Mouse (Mus musculus): ENCODE results near the gene Cebpb.
"Not testable (repeated sequence)": the region's sequence is repeated elsewhere in the genome, so short reads cannot be mapped to it uniquely, and the experiment has no call there.

Gene Cebpb

DNA sequence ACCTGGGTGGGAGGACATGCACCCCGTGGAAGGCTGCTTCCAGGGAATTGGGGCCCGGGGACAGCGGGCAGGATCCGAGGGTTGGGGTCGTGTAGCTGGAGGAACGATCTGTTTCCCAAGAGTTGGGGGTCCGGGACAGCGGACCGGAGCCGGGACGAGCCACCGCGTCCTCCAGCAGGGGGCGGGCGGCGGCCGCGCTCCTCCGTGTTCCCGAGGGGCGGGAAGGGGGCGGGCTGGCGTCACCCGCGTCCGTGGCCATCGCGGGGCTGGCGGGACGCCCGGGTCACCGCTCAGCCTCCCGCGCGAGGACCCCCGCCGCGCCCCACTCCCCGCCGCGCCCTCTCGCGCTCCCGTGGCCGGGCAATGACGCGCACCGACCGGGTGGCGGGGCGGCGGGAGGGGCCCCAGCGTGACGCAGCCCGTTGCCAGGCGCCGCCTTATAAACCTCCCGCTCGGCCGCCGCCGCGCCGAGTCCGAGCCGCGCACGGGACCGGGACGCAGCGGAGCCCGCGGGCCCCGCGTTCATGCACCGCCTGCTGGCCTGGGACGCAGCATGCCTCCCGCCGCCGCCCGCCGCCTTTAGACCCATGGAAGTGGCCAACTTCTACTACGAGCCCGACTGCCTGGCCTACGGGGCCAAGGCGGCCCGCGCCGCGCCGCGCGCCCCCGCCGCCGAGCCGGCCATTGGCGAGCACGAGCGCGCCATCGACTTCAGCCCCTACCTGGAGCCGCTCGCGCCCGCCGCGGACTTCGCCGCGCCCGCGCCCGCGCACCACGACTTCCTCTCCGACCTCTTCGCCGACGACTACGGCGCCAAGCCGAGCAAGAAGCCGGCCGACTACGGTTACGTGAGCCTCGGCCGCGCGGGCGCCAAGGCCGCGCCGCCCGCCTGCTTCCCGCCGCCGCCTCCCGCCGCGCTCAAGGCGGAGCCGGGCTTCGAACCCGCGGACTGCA, at the start of gene Cebpb:
Cebpb (plus strand) TSS at position 418 of the 954 bp plus-strand sequence.
- DNase-seq (ENCODE audit: extremely low read depth, insufficient read length, low spot score): peak; percentile 93

DNA sequence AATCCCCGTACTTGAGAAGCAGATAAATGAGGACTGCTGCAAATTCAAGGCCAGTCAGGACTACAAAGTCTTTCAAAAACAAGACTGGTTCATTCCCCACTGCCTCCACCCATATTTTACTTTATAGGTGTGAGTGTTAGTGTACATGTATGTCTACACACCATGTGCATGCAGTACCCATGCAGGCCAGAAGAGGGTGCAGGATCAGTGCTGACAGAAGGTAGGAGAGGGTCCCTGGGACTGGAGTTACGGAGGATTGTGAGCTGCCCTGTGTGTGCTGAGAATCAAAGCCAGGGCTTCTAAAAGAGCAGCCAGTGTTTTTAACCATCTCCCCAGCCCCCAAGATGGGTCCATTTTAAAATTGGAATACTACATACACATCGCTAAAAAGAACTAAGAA, 48.4 kb upstream of the Cebpb start:
- no peak for DNase-seq (ENCODE audit: extremely low read depth, insufficient read length, low spot score)

DNA sequence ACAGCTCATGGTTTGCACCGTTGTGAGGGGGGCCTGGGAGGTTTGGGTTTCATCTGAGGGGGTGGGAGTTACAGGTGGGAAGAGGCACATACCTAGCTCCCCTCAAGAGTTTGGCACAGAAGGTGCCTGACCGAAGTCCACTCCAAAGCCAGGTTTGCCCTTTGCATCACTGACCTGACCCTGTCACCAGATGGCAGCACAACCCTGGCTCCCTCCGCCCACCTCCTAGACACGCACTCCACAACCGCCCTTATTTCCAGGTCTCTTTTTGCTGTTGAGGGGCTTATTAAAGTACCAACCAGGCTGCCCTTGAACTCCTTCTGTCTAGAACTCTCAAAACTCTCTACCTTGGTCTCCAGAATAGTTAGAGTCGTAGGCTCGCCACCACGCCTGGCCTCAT, 47.4 kb upstream of the Cebpb start:
- DNase-seq (ENCODE audit: extremely low read depth, insufficient read length, low spot score): no peak

DNA sequence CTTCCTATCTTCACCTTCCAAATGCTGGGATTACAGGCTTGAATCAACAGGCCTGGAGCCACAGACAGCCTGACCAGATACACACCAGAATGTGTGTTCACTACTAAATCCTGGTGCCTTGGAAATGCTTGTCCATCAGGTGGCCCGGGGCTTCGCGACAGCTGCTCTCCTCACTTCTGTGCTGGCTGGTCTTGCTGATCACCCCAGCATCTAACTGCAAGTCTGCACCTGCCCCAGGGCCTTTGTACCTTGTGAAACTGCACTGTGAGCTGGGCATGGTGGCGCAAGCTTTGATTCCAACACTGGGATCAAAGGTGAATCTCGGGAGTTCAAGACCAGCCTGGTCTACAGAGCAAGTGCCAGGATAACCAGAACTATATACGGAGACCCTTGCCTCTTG, 46.6 kb upstream of the Cebpb start:
- DNase-seq (ENCODE audit: extremely low read depth, insufficient read length, low spot score): no peak

DNA sequence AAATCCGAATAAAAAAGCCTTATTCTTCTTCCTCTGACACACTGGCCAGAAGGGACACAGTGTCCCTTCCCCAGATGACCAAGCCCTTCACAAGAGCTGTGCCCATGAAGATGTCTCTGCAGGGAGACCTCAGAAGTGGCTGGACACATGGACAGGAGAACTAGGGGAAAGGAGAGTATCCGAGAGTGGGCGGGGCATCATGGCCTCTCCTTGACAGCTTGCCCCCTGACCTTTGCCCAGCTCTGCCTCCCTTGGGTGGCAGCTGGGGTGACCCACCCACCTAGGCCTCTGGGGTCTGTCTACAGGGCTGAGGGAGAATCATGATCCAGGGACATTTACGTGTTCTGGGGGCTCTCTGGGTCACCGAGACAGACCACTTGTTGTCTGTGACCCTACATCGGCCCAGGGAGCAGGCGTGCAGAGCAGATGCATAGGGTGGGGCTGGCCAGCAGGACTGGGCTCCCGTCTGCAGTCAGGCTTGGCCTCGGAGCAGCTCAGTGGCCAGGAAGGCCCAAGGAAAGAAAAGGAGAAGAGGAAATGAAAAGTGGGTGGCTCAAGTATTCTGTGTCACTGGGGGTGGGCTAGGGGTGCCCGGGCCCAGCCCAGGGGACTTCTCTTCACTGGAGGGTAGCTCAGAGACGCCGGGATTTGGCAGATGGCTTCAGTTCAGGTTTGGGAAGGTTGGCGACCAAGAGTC, 45.2 kb upstream of the Cebpb start:
- DNase-seq (ENCODE audit: extremely low read depth, insufficient read length, low spot score): not testable (repeated sequence)

DNA sequence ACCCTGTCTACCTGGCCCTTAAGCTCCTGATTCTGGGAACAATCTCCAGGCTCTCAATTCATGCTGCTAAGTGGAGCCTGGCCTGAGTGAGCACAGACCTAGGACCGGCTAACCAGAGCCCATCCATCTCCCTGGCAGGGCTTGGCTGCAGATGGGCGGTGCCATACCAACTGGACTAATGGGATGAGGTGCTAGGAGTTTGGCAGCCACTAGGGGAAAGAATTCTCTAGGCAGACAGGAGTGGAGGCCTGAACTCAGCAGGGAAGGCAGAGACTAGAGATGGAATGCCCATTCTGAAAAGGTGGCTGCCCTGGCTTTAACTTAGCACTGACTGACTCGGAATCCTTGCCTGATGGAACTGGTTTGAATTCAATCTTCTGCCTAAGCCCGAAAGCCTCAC, 42.3 kb upstream of the Cebpb start:
- DNase-seq (ENCODE audit: extremely low read depth, insufficient read length, low spot score): no peak

DNA sequence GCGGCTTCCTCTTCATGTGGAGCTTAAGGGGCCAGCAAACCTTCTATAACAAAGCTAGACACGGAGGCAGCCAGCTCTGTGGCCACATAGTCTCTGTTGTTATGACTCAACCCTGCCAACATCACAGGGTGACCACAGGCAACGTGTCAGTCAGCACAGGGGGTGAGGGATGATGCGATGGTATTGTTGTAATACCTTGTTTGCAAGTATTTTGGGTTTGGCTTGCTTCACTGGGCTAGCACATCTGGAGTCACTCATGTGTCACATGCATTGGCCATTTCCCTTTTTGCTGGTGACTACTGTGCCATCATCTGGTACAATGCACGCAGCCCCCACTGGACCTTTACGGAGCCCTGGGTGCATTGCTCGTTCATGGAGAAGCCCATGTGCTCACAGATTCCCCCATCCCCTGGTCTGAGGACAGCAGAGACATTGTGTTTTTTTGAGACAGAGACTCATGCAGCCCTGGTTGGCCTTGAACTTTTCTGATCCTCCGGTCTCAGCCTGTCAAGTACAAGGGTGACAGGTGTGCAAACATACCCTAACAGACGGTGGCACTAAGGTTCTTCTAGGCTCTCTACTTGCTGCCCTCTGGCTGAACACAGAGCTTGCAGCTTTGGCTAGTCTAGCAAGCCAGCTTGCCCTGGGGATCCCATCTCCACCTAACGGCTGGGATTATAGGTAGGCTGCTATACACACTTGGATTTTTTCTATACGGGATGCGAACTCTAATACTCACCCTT, 39.3 kb upstream of the Cebpb start:
- peak; percentile 69 for DNase-seq (ENCODE audit: extremely low read depth, insufficient read length, low spot score)

DNA sequence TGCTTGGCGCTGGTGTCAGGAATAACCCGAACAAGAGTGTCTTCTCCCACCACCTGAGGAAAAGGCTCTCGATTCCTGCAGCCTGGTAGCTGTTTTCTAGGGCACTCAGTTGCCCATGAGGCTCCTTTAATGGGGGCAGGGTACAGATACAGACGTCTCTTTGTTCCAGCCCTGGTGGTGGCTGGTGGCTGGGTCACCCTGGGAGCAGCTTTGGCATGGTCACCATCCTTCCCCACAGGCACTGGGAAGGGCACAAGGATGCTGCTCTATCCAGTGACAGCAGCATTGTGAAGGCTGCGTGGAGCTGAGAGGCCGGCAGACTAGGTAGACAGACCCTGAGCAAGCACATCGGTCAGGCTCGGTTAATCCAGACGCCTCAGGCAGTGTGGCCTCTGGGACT, 37.1 kb upstream of the Cebpb start:
- no peak for DNase-seq (ENCODE audit: extremely low read depth, insufficient read length, low spot score)

DNA sequence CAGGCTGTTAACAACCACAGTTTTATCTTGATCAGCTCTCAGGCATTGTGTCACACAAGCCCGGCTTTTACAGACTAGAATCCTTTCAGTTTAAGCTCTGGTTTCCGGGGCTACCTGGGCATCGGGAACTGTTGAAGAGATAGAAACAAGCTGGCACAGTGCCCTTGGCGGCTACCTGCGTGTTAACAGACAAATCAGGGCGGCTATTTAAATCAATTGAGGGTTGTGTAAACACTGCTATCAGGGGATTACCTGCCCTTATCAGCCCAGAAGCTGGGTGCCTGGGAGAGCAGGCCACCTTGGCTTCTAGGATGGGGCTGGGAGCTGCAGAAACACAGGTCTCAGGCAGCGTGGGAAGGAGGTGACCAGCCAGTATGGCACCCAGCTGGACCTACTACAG, 36.0 kb upstream of the Cebpb start:
- DNase-seq (ENCODE audit: extremely low read depth, insufficient read length, low spot score): no peak

DNA sequence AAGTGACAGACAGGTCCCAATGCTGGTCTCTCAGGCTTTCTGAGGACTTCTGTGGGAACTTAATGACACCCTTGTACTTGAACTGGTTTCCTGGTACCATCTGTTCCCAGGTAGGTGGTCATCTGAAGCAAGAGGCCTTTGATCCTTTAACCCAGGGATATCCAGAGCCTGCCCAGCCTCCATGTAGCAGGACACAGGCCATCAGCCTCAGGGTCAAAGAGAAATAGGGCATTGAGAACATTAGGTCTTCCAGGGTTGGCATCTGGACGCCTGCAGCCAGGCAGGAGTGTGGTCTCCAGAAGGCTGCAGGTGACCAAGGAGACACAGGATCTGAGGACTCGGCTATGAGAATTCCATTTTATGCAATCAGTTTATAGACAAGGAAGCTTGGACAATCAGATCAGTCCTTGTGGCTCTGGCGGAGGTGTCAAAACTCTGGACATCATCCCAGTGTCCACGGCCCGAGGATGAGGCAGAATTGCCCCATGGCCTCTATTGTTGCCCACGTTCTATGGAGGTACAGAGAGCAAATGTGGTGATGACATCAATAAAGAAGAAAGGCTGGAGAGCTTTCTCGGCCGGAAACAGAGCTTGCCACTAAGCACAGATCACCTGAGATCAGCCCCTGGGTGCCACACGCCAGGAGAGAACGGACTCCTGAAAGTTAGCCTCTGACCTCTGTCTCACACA, 33.7 kb upstream of the Cebpb start:
- DNase-seq (ENCODE audit: extremely low read depth, insufficient read length, low spot score): no peak

DNA sequence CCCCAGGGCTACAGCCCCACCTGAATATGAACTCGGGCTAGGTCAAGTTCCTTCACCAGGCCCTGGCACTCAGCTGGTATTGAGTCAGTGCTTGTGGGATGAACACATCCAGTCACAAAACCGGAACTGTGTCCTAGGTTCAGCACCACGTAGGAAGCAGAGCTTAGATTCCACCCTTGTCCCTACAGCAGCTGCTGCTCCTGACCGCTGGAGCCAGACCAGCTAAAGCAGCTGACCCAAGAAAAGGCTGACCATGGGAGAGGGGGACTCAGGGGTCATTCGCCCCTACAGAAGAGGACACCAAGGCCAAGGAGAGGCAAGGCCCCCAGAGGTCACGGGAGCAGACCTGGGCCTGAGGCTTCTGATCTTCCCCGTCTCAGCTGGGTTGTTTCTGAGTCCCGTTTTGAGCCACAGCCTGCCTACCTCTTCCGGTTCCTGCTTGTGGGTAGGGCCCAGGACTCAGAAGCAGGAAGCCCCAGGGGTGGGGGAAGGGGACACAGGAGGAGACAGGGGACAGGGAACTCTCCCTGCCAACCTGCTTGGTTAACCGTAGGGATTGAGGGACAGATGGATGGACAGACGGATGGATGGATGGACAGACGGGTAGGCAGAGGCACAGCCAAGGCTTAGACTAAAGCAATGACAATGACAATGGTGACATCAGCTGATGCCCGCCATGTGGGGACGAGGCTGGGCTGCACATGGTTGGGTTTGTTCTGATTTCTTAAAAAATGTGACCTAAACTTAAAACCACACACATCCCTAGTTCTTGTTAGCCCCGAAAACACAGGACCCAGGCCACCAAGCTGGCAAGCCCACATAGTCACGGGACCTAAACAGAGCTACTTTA, 31.9 kb upstream of the Cebpb start:
- DNase-seq (ENCODE audit: extremely low read depth, insufficient read length, low spot score): no peak

DNA sequence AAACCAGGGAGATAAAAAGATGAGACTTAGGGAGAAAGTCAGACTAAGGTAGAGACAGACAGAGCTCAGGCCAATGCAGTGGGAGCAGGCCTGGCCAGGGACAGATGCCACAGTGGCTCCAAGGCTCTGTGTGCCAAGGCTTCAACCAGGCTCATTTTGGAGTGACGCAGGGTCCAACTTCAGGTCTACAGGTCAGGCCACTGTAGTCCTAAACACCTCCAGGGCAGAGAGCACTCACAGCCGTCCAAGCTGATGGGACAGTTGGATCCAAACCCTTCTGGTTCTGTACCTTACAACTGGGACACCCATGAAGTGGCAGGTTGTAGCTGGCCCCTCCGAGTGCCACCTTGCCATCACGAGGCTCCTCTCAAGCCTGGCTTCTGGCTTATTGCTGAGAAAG, 30.7 kb upstream of the Cebpb start:
- DNase-seq (ENCODE audit: extremely low read depth, insufficient read length, low spot score): no peak

DNA sequence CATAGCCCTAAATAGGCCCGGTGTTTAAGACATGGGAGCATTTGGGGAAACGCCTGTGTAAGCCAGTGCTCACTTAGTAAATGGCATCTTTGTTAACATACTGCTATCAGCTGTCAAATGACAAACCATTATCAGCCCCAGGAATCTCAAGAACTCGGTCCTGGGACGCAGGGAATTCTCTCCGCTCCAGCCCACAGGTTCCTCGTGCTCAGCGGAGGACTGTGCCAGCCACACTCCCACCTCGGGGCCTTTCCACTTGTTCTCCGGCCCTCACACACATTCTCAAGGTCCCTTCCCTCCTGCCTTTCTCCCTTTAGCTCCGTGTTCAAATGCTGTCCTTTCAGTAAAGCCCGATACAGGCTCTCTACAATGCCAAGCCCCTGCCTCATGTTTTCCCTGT, 30.0 kb upstream of the Cebpb start:
- no peak for DNase-seq (ENCODE audit: extremely low read depth, insufficient read length, low spot score)

DNA sequence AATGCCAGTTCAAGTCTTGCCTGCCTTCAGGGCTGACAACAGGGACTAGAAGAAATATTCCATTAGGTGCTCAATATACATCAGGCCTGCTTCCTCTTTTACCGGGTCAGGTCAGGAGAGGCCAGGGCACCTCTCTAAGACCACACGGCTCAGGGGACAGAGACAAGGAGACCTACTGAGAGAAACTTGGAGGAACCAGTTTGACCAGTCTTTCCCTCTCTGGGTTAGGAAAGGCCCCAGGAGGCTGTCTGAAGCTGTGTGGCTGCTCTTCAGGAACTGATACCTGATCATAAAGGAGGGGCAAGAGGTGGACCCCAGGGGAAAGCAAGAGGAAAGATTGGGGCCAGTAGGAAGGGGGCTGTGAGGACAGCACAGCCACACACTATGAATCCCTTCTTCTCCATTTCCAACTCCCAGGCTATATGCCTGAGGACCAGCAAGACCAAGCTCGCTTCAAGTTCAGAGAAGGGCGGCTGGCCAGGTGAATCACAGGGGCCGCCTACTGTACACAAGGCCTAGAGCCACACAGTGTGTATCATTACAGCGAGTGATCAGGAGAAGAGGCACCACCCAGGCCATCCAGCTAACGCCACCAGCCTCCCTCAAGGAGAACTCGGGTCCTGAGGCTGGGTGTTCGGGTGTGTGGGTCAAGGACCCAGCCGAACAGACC, 29.4 kb upstream of the Cebpb start:
- no peak for DNase-seq (ENCODE audit: extremely low read depth, insufficient read length, low spot score)

DNA sequence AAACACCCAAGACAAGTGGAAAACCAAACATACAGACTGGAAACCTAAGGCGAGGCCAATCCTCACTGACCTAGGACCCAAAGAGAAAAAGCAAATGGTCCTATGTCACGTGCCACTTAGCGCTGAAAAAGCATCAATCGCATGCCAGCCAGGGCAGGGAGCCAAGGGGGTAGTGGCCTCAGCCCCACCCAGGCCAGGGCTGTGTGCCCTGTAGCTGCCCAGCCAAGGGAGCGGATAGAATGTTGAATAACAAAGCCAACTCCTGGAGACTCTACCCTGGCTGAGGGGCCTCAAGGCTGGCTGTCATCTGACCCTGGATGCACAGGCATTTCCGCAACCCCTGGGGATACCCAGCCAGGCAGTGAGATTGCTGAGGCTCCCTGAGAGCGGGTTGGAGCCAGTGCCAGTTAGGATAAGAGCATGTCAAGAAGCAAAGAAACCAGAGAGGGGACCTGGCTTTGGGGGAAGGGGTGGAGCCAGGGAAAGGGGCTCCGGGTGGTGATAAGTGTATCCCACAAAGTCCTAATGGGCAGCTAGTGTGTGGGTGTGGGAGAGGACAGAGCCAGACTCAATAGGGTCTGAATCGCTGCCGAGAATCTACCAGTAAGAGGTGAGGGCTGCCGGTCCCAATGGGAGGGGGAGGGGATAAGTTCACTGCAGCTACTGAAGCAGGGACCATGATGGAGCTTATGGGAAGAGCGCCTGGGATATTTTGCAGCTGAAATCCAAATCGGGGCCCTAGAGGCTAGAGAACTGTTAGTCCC, 28.7 kb upstream of the Cebpb start:
- peak; percentile 77 for DNase-seq (ENCODE audit: extremely low read depth, insufficient read length, low spot score)

DNA sequence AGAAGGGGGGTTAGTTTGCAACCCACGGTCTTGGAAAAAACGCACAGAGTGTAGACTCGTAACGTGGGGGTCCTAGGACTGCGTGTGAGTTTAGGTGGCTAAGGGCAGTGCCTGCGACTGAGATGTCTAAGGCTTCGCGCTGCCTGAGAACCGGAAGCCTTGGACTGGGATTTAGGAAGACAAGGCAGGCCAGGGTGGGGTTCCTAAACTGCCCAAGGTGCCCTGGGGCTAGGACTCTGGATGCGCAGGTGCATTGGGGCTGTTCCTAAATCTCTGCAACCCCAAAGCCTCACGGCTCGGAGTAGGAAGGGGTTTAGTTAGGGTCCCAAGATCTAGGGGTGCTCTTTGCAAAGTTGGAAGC, 28.1 kb upstream of the Cebpb start:
- peak; percentile 57 for DNase-seq (ENCODE audit: extremely low read depth, insufficient read length, low spot score)

DNA sequence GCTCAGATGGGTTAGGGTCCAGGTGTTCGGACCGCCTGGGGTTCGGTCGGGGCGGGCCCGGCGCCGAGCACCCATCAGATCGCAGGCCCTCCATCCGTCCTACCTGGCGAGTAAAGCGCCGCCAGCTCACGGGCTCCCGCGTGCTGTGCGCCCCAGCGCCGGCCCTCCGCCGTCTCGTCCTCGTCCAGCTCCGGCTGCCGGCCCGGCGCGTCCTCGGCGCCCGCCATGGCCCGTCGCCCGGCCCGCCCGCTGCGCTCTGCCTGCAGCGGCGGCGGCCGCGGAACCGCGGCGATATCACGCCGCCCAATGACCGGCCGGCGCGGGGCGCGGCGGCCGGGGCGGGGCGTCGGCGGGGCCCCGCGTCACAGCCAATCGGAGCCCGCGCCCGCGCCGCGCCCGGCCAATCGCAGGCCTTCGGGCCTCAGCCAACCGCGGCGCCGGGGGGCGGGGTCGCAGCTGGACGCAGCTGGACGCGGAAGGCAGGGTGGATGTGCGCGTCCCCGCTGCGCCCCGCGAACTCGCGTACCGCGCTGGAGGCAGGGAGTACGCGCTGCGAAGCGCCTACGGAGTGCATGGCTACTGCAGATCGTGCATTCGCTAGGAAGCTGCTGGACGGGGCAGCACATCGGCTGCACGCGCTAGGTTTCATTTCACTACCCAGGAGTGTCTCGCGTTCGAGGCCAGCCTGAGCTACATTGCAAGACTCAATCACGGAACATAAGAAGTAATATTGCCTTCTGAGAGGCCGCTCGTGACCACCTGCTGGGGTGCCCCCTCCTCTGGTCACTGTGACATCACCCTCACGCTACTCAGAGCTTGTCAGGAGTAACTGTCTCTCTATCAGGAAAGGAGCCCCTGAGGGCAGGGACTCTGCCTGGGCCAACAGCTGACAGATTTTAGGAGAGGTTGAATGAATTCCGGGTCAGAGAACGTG, 27.2 kb upstream of the Cebpb start, which contains the start of gene Gm20431:
Gm20431 (minus strand) TSS at position 227 of the 934 bp plus-strand sequence.
- DNase-seq (ENCODE audit: extremely low read depth, insufficient read length, low spot score): peak; percentile 93

All from 3134 (cell line).